Mouse (Mus musculus) erythroblast, adult 5-6 weeks (primary cell): ENCODE measurements around the gene Fgfr2. TPM values are rescaled to one million over a fixed set of nuclear protein-coding genes. Genes with fewer than 3 reads are reported as not detected.
"Not testable (repeated sequence)": the region's sequence is repeated elsewhere in the genome, so short reads cannot be mapped to it uniquely, and the experiment has no call there.

Experiments used
- ATAC-seq: replicated peaks from 2 replicates; pipeline ENCODE4 v1.8.0; 2016; ENCODE audit warnings: moderate number of reproducible peaks, mild to moderate bottlenecking, moderate TSS enrichment, inconsistent platforms; ENCODE audit not compliant: poor library complexity, low FRiP score, severe bottlenecking
- total RNA-seq, 2 experiments: library from RNA; stranded (forward) in 1 of 2; stranded (reverse) in 1 of 2; fragments of 150-400 nt in 1 of 2; fragments of 200-764, 138-1000 nt in 1 of 2; gene quantifications; 2 replicates each; pipeline versions ENCODE4 v1.2.3 to v1.2.4; 2015 to 2017; ENCODE audit warnings: low replicate concordance in 2 of 2

Gene Fgfr2
- total RNA-seq, 2 experiments from 2014 or later: 4.8 TPM; not detected in 1

GRCm38 (mm10) chr7:130563880-130564279 is 2559.3 kb downstream of the Fgfr2 start:
- ATAC-seq: no peak

DNA sequence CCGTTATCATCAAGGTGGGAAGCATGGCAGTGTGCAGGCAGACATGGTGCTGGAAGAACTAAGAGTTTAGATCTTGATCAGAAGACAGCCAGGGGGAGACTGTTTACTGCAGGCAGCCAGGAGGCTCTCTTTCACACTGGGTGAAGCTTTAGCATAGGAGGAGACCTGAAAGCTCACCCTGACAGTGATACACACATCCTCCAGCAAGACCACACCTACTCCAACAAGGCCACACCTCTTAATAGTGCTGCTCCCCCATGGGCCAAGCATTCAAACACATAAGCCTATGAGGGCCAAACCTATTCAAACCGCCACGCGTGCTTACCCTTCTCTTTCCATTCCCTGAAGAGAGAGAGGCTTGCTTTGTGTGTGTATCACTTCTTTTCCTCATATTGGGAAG is 2559.9 kb downstream of the Fgfr2 start:
- no peak for ATAC-seq

DNA sequence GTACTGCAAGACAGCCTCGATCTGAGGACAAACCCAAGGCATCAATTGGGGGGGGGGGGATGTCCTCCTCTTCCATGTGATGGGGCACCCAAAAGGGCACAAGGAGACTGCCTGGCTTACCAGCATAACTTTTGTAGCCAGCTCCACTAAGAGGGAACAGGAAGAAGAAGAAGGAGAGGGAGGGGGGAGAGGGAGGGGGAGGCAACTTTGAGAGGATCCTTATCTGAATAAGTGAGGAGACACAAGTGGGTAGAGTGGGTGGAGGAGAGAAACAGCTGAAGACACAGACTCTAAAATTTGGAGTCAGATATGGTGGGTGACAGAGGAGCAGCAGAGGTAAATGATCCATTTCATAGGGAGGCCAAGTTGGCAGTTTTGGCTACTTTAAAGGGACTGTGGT is 2562.2 kb downstream of the Fgfr2 start:
- no peak for ATAC-seq

DNA sequence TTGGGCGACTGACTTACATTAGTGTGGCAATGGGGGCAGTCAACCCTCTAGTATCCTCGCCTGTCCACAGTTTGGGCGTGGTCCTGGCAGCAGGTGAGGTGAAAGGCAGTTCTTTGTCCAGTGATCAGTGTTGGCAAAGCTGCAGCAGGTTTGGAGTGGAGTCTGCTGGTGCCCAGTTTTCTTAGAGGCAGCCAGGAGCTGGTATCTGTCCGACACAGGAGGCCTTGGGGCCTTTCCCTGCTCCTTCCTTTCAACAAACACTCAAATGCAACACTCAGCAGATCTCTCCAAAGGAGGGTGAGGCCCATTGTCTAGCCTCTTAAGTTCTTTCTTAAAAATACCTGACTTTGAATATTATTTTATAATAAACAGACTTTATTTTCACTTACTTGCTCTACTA is 2564.6 kb downstream of the Fgfr2 start:
- ATAC-seq: no peak

DNA sequence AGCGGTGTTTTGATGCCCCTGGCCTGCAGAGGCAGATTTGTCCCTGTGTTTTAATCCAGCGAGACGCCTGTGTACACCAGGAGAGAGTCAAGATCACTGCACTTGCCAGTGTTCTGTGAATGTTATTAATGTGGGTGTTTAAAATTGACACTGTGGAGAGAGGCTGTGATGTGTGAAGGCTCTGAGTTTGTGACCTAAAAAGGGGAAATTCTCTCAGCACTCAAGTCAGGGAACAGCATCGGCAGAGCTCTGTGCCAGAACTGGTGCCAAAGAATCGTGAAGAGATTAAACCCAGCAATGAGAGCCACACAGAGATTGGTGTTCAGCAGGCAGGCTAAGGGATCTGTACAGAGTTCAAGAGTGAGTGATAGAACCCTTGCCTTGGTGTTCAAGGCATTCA is 2567.6 kb downstream of the Fgfr2 start:
- no peak for ATAC-seq

DNA sequence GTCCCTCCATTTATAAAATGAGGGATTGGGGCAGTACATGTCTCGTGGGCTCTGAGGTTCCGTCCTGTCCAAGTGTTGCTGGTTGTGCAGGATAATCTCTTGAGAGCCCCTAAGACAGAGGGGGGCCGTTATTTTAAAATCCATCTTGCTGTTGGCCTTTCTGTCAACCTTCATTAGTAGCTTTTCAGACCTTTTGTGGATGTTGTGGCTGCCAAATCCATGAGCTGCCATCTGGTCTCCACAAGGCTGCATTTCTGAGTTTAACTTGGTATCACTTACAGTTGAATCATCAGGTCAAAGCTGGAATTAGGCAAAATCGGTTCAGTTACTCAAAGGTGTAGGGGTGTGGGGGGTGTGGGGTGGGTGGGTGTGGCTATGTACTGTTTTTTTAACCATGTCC is 2569.8 kb downstream of the Fgfr2 start:
- no peak for ATAC-seq

DNA sequence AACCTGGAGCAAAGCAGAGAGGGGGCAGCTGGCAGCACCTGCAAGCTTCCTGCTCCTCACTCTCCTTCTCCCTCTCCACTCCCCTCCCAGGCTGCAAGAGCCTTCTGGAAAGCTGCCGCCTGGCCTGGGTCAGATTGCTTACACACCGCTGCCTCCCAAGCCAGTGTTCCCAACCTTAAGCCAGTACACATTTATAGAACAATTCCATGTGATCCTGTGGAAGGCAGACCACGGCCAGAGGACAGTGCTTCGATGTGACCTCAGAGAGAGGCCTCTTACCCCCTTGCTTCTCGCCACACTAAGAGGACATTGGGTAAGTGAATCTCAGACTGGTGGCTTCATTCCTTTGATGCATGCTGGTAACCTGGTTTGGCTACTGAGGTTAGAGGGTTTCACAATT is 2570.4 kb downstream of the Fgfr2 start:
- ATAC-seq: no peak

GRCm38 (mm10) chr7:130547635-130548175 is 2575.4 kb downstream of the Fgfr2 start:
- no peak for ATAC-seq

DNA sequence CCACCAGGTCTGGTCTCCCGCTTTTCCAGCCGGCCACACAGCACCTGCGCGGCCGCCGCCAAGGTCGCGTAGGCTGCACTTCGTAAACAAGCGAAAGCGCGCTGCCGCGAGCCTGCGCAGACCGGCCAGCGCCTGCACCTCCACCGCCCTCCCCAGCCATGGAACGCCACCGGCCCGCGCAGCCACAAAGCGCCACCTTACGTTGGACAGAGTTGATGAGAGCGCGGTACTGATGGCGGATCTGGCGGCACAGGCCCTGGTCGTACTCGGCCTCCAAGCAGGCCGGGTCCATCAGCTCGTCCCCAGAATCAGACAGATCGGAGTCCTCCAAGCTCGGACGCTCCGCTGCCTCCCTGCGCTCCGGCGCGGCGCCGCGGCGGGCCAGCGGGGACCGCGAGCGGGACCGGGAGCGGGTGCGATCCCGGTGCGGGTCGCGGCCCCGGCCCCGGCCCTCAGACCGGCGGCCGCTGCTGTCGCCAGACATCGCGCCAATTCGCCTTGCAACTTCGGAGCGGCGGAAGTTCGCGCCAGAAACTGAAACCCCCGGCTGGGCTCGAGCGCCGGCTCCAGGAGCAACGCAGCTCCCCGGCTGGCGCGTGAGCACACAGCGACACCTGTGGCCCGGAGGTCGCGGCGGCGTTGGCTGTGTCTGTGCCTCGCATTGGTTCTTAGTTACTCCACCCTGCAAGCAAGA is 2576.2 kb downstream of the Fgfr2 start:
- ATAC-seq: peak; percentile 92

GRCm38 (mm10) chr7:130546421-130546790 is 2576.7 kb downstream of the Fgfr2 start:
- peak; percentile 53 for ATAC-seq

DNA sequence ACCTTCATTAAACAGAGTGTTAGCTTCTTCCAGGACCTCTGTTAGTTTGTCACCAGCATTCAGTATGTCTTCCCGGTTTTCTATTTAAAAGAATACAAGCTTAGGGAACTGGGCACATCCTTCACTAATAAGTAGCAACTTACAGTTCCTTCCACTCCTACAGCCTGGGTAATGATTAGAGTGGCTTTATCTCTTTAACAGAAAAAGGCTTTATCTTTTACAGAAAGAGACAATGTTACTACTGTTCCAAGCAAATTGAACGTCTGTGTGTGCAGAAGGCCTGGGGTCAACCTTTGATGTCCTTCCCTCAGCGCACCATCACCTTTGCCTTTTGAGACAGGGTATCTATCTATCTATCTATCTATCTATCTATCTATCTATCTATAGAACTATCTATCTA is 2577.3 kb downstream of the Fgfr2 start:
- ATAC-seq: no peak

GRCm38 (mm10) chr7:130545401-130545800 is 2577.7 kb downstream of the Fgfr2 start:
- ATAC-seq: no peak

DNA sequence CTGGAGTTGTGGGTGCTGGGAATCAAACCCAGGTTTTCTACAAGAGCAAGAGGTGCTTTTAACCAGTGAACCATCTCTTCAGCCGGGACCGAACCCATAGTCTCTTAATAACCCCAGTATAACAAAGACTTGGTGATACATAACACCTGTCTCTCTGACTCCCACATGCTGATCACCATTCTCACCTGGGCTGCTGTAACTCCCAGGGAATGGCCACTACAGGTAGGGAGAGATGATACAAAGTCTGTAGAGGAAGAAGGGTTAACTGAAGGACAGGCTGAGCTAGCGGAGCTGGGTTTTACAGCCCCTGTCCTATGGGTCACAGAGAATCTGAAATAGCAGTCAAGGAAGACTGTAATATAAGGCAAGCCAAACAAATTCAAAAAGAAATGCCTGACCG is 2580.0 kb downstream of the Fgfr2 start:
- ATAC-seq: no peak

GRCm38 (mm10) chr7:130540176-130540575 is 2583.0 kb downstream of the Fgfr2 start:
- no peak for ATAC-seq

DNA sequence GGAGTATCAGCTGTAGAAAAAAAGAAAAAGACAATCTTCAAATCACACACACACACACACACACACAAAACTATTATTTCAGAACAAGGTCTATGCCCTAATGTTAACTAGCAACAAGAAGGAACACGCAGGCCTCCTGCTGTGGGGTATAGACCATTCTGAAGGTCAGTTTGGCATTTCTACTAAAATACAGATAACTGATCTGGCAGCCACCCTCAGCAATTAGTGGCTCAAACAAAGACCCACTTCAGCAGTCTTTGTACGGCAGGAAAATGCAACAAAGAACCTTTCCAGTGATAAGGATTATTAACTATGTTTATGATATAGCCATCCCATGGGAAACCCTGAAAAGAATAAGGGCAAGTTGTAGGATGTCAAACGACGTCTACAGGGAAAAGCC is 2586.1 kb downstream of the Fgfr2 start:
- no peak for ATAC-seq

DNA sequence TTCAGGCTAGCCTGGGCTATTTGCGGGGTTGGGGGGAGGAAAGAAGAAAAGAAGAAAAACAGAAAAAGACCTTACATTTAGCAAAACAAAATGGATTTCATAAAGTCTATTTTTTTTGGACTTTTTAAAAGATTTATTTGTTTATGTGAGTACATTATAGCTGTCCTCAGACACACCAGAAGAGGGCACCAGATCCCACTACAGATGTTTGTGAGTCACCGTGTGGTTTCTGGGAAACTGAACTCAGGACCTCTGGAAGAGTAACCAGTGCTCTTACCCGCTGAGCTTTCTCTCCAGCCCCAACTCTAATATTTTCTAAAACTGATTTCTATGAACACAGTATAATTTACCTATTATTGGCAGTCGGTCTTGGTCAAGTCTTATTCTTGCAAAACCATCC is 2588.0 kb downstream of the Fgfr2 start:
- no peak for ATAC-seq

- peak; percentile 99 for ATAC-seq
Measured at GRCm38 (mm10) chr7:130533316-130534260, 2589.6 kb downstream of the Fgfr2 start.

DNA sequence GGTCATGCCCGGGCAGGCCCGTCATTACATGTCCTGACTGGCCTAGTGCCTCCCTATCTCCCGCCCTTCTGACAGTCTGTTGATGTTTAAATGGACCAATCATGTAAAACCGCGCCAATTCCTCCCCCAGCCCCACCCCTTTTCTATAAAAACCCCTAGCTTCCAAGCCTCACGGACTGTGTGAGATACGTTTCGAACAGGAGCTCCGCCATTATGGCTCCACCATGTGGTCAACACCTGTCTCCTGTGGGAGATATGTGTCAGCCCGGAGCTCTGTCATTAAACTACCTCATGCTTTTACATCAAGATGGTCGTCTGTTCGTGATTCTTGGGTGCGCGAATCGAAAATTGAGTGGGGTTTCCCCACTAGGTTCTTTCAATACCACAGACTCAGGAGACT is 2592.0 kb downstream of the Fgfr2 start:
- not testable (repeated sequence) for ATAC-seq

GRCm38 (mm10) chr7:130527306-130527705 is 2595.8 kb downstream of the Fgfr2 start:
- ATAC-seq: no peak

DNA sequence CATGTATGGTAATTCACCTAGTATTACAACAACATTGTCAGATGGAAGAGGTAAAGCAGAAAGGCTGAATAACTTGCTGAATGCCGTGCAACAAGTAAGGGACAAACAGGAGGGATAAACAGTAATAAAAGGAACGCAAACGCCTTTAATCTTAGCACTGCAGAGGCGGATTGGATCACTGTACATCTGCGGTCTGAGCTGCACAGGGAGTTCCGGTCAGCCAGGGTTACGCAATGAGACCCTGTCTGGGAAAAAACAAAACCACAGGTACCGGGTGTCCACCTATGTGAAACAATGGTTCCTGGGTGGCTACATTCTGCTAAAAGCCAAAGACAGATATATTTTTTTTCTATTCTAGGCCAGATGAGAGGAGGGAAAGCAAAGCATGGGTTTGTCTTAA is 2599.7 kb downstream of the Fgfr2 start:
- no peak for ATAC-seq
